Mouse (Mus musculus) small intestine, adult 2 months (tissue): Measurements from ENCODE around the gene 1700001O22Rik. TPM values are rescaled to one million over a fixed set of nuclear protein-coding genes. Genes with fewer than 3 reads are reported as not detected.

ENCODE experiments used
- H3K27ac ChIP-seq: fragments of 200-500 bp; 2 replicates; pipeline ENCODE4 v1.5.1; 2012; ENCODE audit warnings: low read depth, low read length, control low read depth, inconsistent platforms; ENCODE audit not compliant: insufficient read depth
- H3K27me3 ChIP-seq: fragments of 200-500 bp; 2 replicates; pipeline ENCODE4 v1.6.1; 2012; ENCODE audit warnings: mild to moderate bottlenecking, moderate library complexity, low read length, inconsistent platforms; ENCODE audit not compliant: control insufficient read depth, insufficient read depth
- H3K36me3 ChIP-seq: fragments of 200-500 bp; 2 replicates; pipeline ENCODE4 v1.6.1; 2012; ENCODE audit warnings: mild to moderate bottlenecking, low read length, control low read depth, inconsistent platforms; ENCODE audit not compliant: control insufficient read depth, insufficient read depth
- H3K4me1 ChIP-seq: fragments of 200-500 bp; 2 replicates; pipeline ENCODE4 v1.6.1; 2012; ENCODE audit warnings: low read length, inconsistent platforms, mixed read lengths; ENCODE audit not compliant: control insufficient read depth, insufficient read depth, insufficient read length
- H3K4me3 ChIP-seq: fragments of 200-500 bp; 2 replicates; pipeline ENCODE4 v1.5.1; 2012; ENCODE audit warnings: low read depth, mild to moderate bottlenecking, control low read depth, inconsistent platforms, low read length, moderate library complexity
- CTCF ChIP-seq: fragments of 200-500 bp; IDR thresholded peaks from 2 replicates; pipeline ENCODE4 v1.5.1; 2012; ENCODE audit warnings: low read depth, mild to moderate bottlenecking, control low read depth, inconsistent platforms, low read length, moderate library complexity, mixed read lengths; ENCODE audit not compliant: insufficient replicate concordance, insufficient read length; ENCODE audit errors: extremely low read depth
- POLR2A ChIP-seq: fragments of 200-500 bp; IDR thresholded peaks from 2 replicates; pipeline ENCODE4 v1.6.1; 2012; ENCODE audit warnings: low read depth, mild to moderate bottlenecking, control low read depth, inconsistent platforms, low read length, moderate library complexity
- whole genome bisulfite sequencing: fragments of 180-500 bp; shearing (Covaris S2); methylation state at CpG from one replicate; pipeline ENCODE4 v1.1.7; 2018; 5-methylcytosine and 5-hydroxymethylcytosine counted together
- polyA plus RNA-seq: library from polyadenylated mRNA; depleted of rRNA; stranded (reverse); fragments of >200 nt; gene quantifications from 2 replicates; pipeline ENCODE4 v1.2.3, GENCODE M21; 2012; rRNA removed

Gene 1700001O22Rik
- polyA plus RNA-seq = 0.71 and 1.9 TPM in 2 replicates

GRCm38 (mm10) chr2:30803604-30804003 lies at the start of gene 1700001O22Rik:
Gene 1700001O22Rik, minus strand, starts transcription at chr2:30803661.
- Histone ChIP-seq H3K27ac (no peak within 1 kb of the TSS), H3K4me1 (peaks cover 15% of the 10 kb centered on the region), H3K27me3 (peaks cover 12% of the 10 kb centered on the region), H3K4me3 (no peak within 1 kb of the TSS), H3K36me3 (no peaks in the 10 kb centered on the region)
- 77% methylated on average over 3 of the region's 3 CpGs for WGBS
- TF ChIP-seq CTCF (no peak), POLR2A (no peak)

- no peak overlapping the region for H3K27ac ChIP-seq
- no peak overlapping the region for H3K4me3 ChIP-seq
- no peaks in the 10 kb centered on the region for H3K4me1 ChIP-seq
- no peak for TF ChIP-seq CTCF
- no peak for TF ChIP-seq POLR2A
- no peaks in the 10 kb centered on the region for H3K36me3 ChIP-seq
- peaks cover 7% of the 10 kb centered on the region; the same call in 1 of the 2 replicates for H3K27me3 ChIP-seq
- WGBS = 49% methylated on average over 20 of the region's 20 CpGs
Observed at GRCm38 (mm10) chr2:30852771-30853313, 49.4 kb upstream of the 1700001O22Rik start.

- H3K27me3 ChIP-seq = peaks cover 20% of the 10 kb centered on the region
- no peaks in the 10 kb centered on the region for H3K36me3 ChIP-seq
- TF ChIP-seq CTCF (no peak), POLR2A (no peak)
- no peaks in the 10 kb centered on the region for H3K4me1 ChIP-seq
- 34% methylated on average over 6 of the region's 6 CpGs for WGBS
- no peak overlapping the region for H3K27ac ChIP-seq
- H3K4me3 ChIP-seq = no peak overlapping the region
Observed at GRCm38 (mm10) chr2:30850581-30850980, 47.1 kb upstream of the 1700001O22Rik start.

DNA sequence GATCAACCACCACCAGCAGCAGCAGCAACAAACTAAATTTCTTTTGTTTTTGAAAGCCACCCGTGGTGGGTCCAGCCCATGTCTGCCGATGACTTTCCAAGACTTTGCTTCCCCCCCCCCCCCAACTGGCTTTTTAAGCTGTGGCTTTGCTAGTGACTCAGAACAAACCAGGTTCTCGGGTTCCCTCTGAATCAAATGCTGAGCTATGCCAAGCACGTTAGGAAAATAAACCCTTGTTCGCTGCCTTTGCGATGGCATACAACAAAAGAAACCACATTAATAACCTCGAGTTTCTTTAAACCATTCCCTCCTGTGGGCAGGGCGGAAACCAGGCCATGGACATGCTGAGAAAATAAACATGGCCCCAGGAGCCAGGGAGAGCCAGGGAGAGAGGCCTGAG lies 44.7 kb upstream of the 1700001O22Rik start:
- no peaks in the 10 kb centered on the region for H3K36me3 ChIP-seq
- 71% methylated on average over 8 of the region's 8 CpGs for WGBS
- no peak overlapping the region for H3K27ac ChIP-seq
- TF ChIP-seq POLR2A = no peak
- no peak for TF ChIP-seq CTCF
- H3K27me3 ChIP-seq = peaks cover 40% of the 10 kb centered on the region
- H3K4me1 ChIP-seq = no peaks in the 10 kb centered on the region
- no peak overlapping the region for H3K4me3 ChIP-seq

DNA sequence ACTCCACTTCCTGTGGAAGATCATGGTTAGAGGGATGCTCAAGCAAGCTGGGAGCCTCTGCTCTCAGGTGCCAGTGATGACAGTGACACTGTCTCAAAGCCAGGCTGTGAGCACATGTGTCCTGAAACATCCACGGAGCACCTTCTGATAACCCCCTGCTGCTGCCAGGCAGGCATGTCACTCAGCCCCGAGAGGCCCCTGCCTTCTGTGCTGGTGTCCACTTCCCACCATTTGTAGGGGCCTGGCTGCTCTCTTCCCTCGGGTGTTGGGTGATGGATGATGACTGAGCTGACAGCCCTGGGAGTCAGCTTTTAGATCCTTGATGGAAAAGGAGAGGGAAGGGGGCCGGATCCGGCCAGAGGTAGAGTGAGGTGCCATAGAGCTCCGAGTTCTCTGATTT lies 43.3 kb upstream of the 1700001O22Rik start:
- Histone ChIP-seq H3K27me3 (peaks cover 41% of the 10 kb centered on the region), H3K4me1 (no peaks in the 10 kb centered on the region), H3K4me3 (no peak overlapping the region), H3K27ac (no peak overlapping the region), H3K36me3 (no peaks in the 10 kb centered on the region)
- TF ChIP-seq CTCF (no peak), POLR2A (no peak)
- WGBS = 39% methylated on average over 6 of the region's 6 CpGs

GRCm38 (mm10) chr2:30846236-30846635 lies 42.8 kb upstream of the 1700001O22Rik start:
- no peak overlapping the region for H3K4me3 ChIP-seq
- peaks cover 41% of the 10 kb centered on the region for H3K27me3 ChIP-seq
- H3K36me3 ChIP-seq = no peaks in the 10 kb centered on the region
- no peaks in the 10 kb centered on the region for H3K4me1 ChIP-seq
- no peak overlapping the region for H3K27ac ChIP-seq
- no peak for TF ChIP-seq POLR2A
- no peak for TF ChIP-seq CTCF
- WGBS = 83% methylated on average over 8 of the region's 8 CpGs

DNA sequence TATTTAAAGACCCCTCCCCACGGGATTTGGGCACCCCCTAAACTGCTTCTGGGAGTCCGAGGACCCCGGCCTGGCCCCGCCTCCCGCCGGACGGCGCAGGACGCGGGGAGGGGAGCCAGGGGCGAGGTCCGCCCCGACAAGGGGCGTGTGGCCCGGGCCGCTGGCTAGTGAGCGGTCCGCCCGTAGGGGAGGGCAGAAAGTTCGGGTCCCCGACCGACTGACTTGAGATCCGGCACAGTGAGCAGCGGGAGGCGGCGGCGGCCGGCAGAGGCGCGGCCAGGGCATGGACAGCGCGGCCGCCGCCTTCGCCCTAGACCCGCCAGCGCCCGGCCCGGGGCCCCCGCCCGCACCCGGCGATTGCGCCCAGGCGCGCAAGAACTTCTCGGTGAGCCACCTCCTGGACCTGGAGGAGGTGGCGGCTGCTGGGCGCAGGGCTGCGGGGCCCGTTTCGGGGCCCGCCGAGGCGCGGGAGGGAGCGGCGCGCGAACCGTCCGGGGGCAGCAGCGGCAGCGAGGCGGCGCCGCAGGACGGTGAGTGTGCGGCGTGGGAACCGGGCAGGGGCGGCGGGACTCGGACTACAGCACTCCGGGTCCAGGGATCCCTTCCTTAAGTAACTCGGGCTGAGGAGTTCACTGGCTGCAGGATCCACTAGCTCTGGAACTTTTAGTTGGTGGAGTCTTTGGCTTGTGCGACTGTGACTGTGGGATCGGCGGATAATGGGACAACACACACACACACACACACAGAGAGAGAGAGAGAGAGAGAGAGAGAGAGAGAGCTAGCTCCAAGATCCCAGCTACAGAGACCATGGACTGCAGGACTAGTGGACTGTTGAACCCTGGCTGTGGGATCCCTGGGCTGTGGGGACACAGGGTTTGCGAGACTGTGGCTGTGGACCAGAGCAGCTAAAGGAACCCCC lies 42.0 kb upstream of the 1700001O22Rik start:
- 3% methylated on average over 72 of the region's 80 CpGs for WGBS
- H3K27ac ChIP-seq = no peak overlapping the region
- peak overlapping the region; percentile 49 for H3K4me3 ChIP-seq
- no peaks in the 10 kb centered on the region for H3K4me1 ChIP-seq
- no peaks in the 10 kb centered on the region for H3K36me3 ChIP-seq
- H3K27me3 ChIP-seq = peaks cover 41% of the 10 kb centered on the region
- TF ChIP-seq POLR2A (no peak), CTCF (no peak)
